Mouse (Mus musculus): ENCODE results near the gene Mpped2.

DNA sequence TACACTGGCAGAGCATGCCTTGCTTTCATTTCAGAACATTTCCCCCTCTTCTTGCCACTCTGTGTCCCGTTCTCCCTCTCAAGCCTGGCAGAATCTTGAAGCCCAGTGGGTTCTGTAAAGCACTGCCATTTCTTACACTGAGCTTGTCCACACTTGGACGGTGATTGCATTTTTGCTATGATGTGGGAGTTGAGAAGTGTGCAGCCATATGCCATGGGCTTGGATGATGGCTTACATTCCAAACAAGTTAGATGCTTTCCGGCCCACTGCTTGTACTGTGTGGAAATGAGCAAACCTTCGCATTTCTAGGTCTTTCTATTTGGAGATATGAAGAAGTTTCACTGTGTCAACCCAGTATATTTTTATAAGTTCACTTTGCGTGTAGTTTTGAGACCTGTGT, 25.8 kb downstream of the Mpped2 start:
- no peak for TF ChIP-seq CTCF (IDR thresholded peaks at IDR 0.05; ENCODE audit: extremely low read depth, insufficient read depth, low read length)
- TF ChIP-seq POLR2A (IDR thresholded peaks at IDR 0.05; ENCODE audit: extremely low read depth, insufficient read depth, low read length), result no peak

Data from cortical plate, adult 2 months (tissue).